Comparison of ENCODE assay signal across 14 mouse cellular contexts in the genomic region with DNA sequence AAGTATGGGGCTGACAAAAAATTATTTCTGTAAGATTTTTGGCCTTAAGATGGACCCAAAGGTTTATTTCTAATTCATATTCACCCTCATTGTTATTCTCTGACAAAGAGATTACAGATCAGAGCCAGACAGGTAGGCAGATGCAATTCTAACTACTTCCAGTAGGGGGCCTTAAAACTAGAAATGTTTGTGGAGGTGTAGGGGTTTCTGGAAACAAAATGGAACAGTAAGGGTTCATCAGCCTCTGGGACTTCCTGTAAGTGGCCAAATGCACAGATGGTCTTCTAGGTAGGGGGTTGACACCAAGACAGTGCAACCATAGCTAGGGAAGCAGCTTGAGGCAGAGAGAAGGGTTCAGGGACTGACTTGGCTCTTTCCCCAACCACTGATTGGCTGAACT. TPM values are rescaled to one million over a fixed set of nuclear protein-coding genes. Genes with fewer than 3 reads are reported as not detected.
DNase-seq lines count a peak whose midpoint lies in the region; ATAC-seq and TF ChIP-seq lines count a peak whose summit lies in the region.
"Had no signal": no experiment of that assay in that cellular context is flagged by ENCODE, and none has a peak within 500 bp of the region (broad histone marks: within the 10 kb centered on the region; RNA-seq: fewer than 3 reads in every experiment).

No protein-coding gene starts in this region.

- no peaks in the 10 kb centered on the region for H3K27me3 ChIP-seq in liver, embryonic 14.5 days (ENCODE audit: control insufficient read depth, insufficient read depth, low read length)
- no peaks in the 10 kb centered on the region for H3K27me3 ChIP-seq in MEL (ENCODE audit: control insufficient read depth in 1 of 2, insufficient read depth in 2 of 2, low read length in 2 of 2)

- DNase-seq in embryo, embryonic 10.5 days (ENCODE audit: low spot score), result peak; percentile 42
- DNase-seq in embryo, embryonic 10 days (ENCODE audit: low spot score), result no peak
- DNase-seq in liver, embryonic 14.5 days (ENCODE audit: low read depth in 3 of 3, low spot score in 3 of 3), result no peak
- DNase-seq in liver (no peak), MEL (ENCODE audit: low read depth, low spot score) (peak; percentile 20)
- DNase-seq in gastrocnemius, adult 8-10 months (ENCODE audit: low spot score in 2 of 2), result no peak
- no peak for DNase-seq in frontal cortex, postnatal 14 days (ENCODE audit: low spot score in 2 of 2)
- DNase-seq: adrenal gland, adult 2 months; kidney, postnatal 25 days; lung, postnatal 14 days had no signal

- H3K27ac ChIP-seq in liver, embryonic 14.5 days, result no peak overlapping the region
- no peak overlapping the region for H3K27ac ChIP-seq in MEL (ENCODE audit: control insufficient read depth, low read depth, low read length)
- H3K27ac ChIP-seq: forebrain, embryonic 10.5 days had no signal

- TF ChIP-seq POLR2A in MEL (IDR thresholded peaks at IDR 0.05; ENCODE audit: control insufficient read depth in 1 of 2, insufficient read depth in 1 of 2, low read depth in 1 of 2, low read length in 2 of 2, poor library complexity in 1 of 2), result no peak

- no peaks in the 10 kb centered on the region; a peak in 1 of 4 replicates for H3K4me1 ChIP-seq in liver, embryonic 14.5 days (replicated peaks; ENCODE audit: control insufficient read depth in 2 of 2, insufficient read depth in 2 of 2, low read length in 1 of 2)
- H3K4me1 ChIP-seq in MEL (ENCODE audit: control insufficient read depth in 1 of 2, insufficient read depth in 2 of 2, low read length in 2 of 2), result no peaks in the 10 kb centered on the region

- no peaks in the 10 kb centered on the region for H3K9me3 ChIP-seq in liver, embryonic 14.5 days (ENCODE audit: control insufficient read depth, low read length)
- H3K9me3 ChIP-seq in MEL (replicated peaks; ENCODE audit: insufficient read depth, low read length), result no peaks in the 10 kb centered on the region
- H3K9me3 ChIP-seq: forebrain, embryonic 10.5 days had no signal

- no peaks in the 10 kb centered on the region for H3K36me3 ChIP-seq in liver, embryonic 14.5 days (replicated peaks; ENCODE audit: control insufficient read depth, insufficient read depth, low read depth)
- no peaks in the 10 kb centered on the region for H3K36me3 ChIP-seq in MEL (ENCODE audit: control insufficient read depth in 1 of 2, insufficient read depth in 2 of 2, low read length in 2 of 2)
- H3K36me3 ChIP-seq: forebrain, embryonic 10.5 days had no signal

- TF ChIP-seq EP300 in liver, embryonic 14.5 days (IDR thresholded peaks at IDR 0.05; ENCODE audit: low read depth), result no peak
- TF ChIP-seq EP300 in MEL (IDR thresholded peaks at IDR 0.05; ENCODE audit: low read depth in 1 of 2, low read length in 2 of 2), result no peak

- TF ChIP-seq CTCF in liver, embryonic 14.5 days (IDR thresholded peaks at IDR 0.05; ENCODE audit: low read depth), result peak; percentile 39
- TF ChIP-seq CTCF in MEL (IDR thresholded peaks at IDR 0.05 in 2 of 3, conservative IDR thresholded peaks at IDR 0.05 in 1 of 3; ENCODE audit: control insufficient read depth in 1 of 3, insufficient read depth in 1 of 3, low read depth in 2 of 3, low read length in 3 of 3, poor library complexity in 1 of 3, severe bottlenecking in 1 of 3), result peak in 2 of 3 experiments; percentile 42 to 59; a peak in 3 of 6 replicates

- TF ChIP-seq RAD21 in MEL (IDR thresholded peaks at IDR 0.05; ENCODE audit: low read depth, low read length), result no peak; the same call in 1 of the 2 replicates

- no peaks in the 10 kb centered on the region for H3K79me2 ChIP-seq in MEL (ENCODE audit: control insufficient read depth, insufficient read depth, low read length, poor library complexity)

- ATAC-seq in liver, embryonic 14.5 days (ENCODE audit: insufficient read depth), result no peak
- ATAC-seq in megakaryocyte progenitor cell, adult 5-6 weeks (replicated peaks; ENCODE audit: poor library complexity), result peak; percentile 64

- H3K4me2 ChIP-seq in liver, embryonic 14.5 days (ENCODE audit: low read depth), result no peak overlapping the region

- no peak overlapping the region for H3K4me3 ChIP-seq in liver, embryonic 14.5 days (ENCODE audit: insufficient read depth in 1 of 2, low read depth in 2 of 2, low read length in 2 of 2)
- no peak overlapping the region for H3K4me3 ChIP-seq in MEL (ENCODE audit: control insufficient read depth in 1 of 2, insufficient read depth in 1 of 2, low read depth in 2 of 2, low read length in 2 of 2)
- H3K4me3 ChIP-seq: forebrain, embryonic 10.5 days; myocyte had no signal

- no peak overlapping the region for H3K9ac ChIP-seq in liver, embryonic 14.5 days (replicated peaks)
- H3K9ac ChIP-seq in MEL (ENCODE audit: control insufficient read depth, low read depth, low read length, poor library complexity, severe bottlenecking), result no peak overlapping the region

TF ChIP-seq in MEL, 35 proteins besides CTCF, POLR2A, EP300 and RAD21:
- TF ChIP-seq SMC3 (IDR thresholded peaks at IDR 0.05; ENCODE audit: low read depth, low read length), result peak; percentile 24; the same call in 1 of the 2 replicates
- TF ChIP-seq TAL1 (IDR thresholded peaks at IDR 0.05; ENCODE audit: low read length), result no peak
TF ChIP-seq in MEL: peak in this region for 1.

RNA-seq across cellular contexts. Expression of a gene that starts 22.1 kb away (rescaled TPM):
- polyA plus RNA-seq in liver, embryonic 14.5 days (2012; rRNA removed), result 2.5 and 3.8 TPM in 2 replicates
- 9.8 and 12.4 TPM in 2 replicates for polyA plus RNA-seq in liver, embryonic 14.5 days (2014; fragmentation: Nextera tagmentation; extraction: Ambion mirVana)
- total RNA-seq in MEL (2012; rRNA removed), result not detected in 2 replicates
- not detected for polyA plus RNA-seq in MEL (2012; ENCODE audit: insufficient read depth in 1 of 2, insufficient read length in 2 of 2, low read depth in 1 of 2, low replicate concordance in 2 of 2, missing spikeins in 1 of 2)
- total RNA-seq in megakaryocyte progenitor cell, adult 5-6 weeks (2015), result not detected in 2 replicates
- not detected in 2 replicates for total RNA-seq in megakaryocyte progenitor cell, adult 5-6 weeks (2017)
- total RNA-seq in gastrocnemius, adult 8-10 months (2022), result not detected
- total RNA-seq: hematopoietic stem cell, adult 5-6 weeks had no signal
- polyA plus RNA-seq: forebrain, embryonic 10.5 days; myocyte had no signal

Comparison
In these comparisons a context has a peak if more than half of its experiments do, and no peak if none do; other contexts are left out.
1. DNase-seq: peak in embryo, embryonic 10.5 days (single experiment) and MEL (single experiment); none in embryo, embryonic 10 days (single experiment), liver, embryonic 14.5 days (0 of 3), liver (single experiment), gastrocnemius, adult 8-10 months (0 of 2) and frontal cortex, postnatal 14 days (0 of 2).